Mouse (Mus musculus) adipocyte (in vitro differentiated cells): ENCODE measurements at regions not wholly inside any gene's neighbourhood (a gene's known extent, or its start where the extent isn't known, plus 50 kb on each side); places are given as distances from the start of the nearest gene placed in this dataset.

Experiments used
- DNase-seq: peaks from one replicate; pipeline ENCODE4 v3.0.0-alpha.2; 2016; ENCODE audit warnings: low spot score

- DNase-seq: no peak
Measured at GRCm38 (mm10) chr15:36945309-36945708, 62.3 kb downstream of the Zfp706 start.

- no peak for DNase-seq
Measured at GRCm38 (mm10) chr15:36944556-36945171, 62.9 kb downstream of the Zfp706 start.

GRCm38 (mm10) chr15:36943492-36944112, 64.0 kb downstream of the Zfp706 start:
- no peak for DNase-seq

- no peak for DNase-seq
Measured at GRCm38 (mm10) chr15:36942261-36942660, 65.3 kb downstream of the Zfp706 start.

GRCm38 (mm10) chr15:36941741-36942140, 65.8 kb downstream of the Zfp706 start:
- DNase-seq: no peak

GRCm38 (mm10) chr15:36939608-36940007, 68.0 kb downstream of the Zfp706 start:
- no peak for DNase-seq

GRCm38 (mm10) chr15:36939153-36939552, 68.4 kb downstream of the Zfp706 start:
- no peak for DNase-seq

- peak; percentile 30 for DNase-seq
Measured at GRCm38 (mm10) chr15:36938511-36939150, 68.9 kb downstream of the Zfp706 start.

GRCm38 (mm10) chr15:36937757-36938498, 69.6 kb downstream of the Zfp706 start:
- DNase-seq: peak; percentile 18

GRCm38 (mm10) chr15:36937067-36937657, 70.4 kb downstream of the Zfp706 start:
- no peak for DNase-seq

- no peak for DNase-seq
Measured at GRCm38 (mm10) chr15:36934801-36935200, 72.8 kb downstream of the Zfp706 start.

- no peak for DNase-seq
Measured at GRCm38 (mm10) chr15:36933581-36933991, 74.0 kb downstream of the Zfp706 start.

GRCm38 (mm10) chr15:36931460-36931859, 76.1 kb downstream of the Zfp706 start:
- no peak for DNase-seq

GRCm38 (mm10) chr15:36930433-36930832, 77.1 kb downstream of the Zfp706 start:
- DNase-seq: no peak

GRCm38 (mm10) chr15:36929786-36930185, 77.8 kb downstream of the Zfp706 start:
- no peak for DNase-seq

GRCm38 (mm10) chr15:36929088-36929487, 78.5 kb downstream of the Zfp706 start:
- no peak for DNase-seq

GRCm38 (mm10) chr15:36928678-36929077, 78.9 kb downstream of the Zfp706 start:
- no peak for DNase-seq

- DNase-seq: no peak
Measured at GRCm38 (mm10) chr15:36927436-36927835, 80.1 kb downstream of the Zfp706 start.

- peak; percentile 75 for DNase-seq
Measured at GRCm38 (mm10) chr15:36924171-36924570, 83.4 kb downstream of the Zfp706 start.

GRCm38 (mm10) chr15:36921384-36921783, 86.2 kb downstream of the Zfp706 start:
- DNase-seq: no peak

GRCm38 (mm10) chr15:36920886-36921285, 86.7 kb downstream of the Zfp706 start:
- DNase-seq: no peak

GRCm38 (mm10) chr15:36919704-36920103, 87.9 kb downstream of the Zfp706 start:
- no peak for DNase-seq
